Mouse (Mus musculus): ENCODE measurements at regions not wholly inside any gene's neighbourhood (a gene's known extent, or its start where the extent isn't known, plus 50 kb on each side); places are given as distances from the start of the nearest gene placed in this dataset.

DNA sequence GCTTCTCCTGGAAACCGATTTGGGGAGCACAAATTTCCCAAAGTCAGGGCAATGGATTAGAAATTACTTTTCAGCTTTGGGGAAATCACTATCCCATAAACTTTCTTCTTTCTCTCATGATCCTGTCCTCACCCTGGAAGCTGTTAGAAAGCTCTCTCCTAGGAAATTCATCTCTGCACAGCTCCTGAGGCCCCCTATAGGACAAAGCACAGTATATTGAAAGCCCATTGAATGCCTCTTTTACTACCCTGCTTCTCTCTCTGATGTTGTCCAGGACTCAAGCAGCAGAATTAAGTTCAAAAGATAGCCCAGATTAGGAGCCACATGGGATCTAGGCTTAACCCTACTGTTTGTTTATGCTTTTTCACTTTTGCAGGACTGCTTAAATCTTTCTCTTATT lies 139.3 kb upstream of the Rnf219 start:
- WGBS (ENCODE audit: missing documents), result 70% methylated on average over 1 of the region's 1 CpGs
- H3K4me3 ChIP-seq (ENCODE audit: inconsistent target), result no peak overlapping the region
- H3K27ac ChIP-seq, result no peak overlapping the region
- no peaks in the 10 kb centered on the region for H3K79me2 ChIP-seq (ENCODE audit: inconsistent target)
- H3K36me3 ChIP-seq (ENCODE audit: inconsistent target), result no peaks in the 10 kb centered on the region

DNA sequence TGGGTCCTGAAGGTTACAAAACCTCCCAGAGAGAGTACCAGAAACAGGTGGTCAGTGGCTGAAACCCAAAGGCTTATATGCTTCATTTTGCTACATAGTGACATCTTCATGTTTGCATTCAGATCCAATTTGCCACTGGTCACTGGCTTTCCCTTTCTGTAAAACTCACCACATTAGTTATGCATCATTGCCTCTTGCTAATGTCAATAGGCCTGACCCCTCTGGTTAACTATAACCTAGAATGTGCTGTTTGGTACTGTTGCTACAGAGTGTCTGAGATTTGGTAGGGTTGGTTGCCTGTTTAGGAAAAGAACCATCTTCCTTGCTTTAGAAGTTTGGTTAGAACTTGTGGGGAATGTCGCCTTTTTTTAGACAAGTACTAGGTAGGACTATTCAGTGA lies 136.3 kb upstream of the Rnf219 start:
- Histone ChIP-seq H3K36me3 (ENCODE audit: inconsistent target) (no peaks in the 10 kb centered on the region), H3K79me2 (ENCODE audit: inconsistent target) (no peaks in the 10 kb centered on the region), H3K4me3 (ENCODE audit: inconsistent target) (no peak overlapping the region), H3K27ac (no peak overlapping the region)
- 88% methylated on average over 1 of the region's 1 CpGs for whole genome bisulfite sequencing (ENCODE audit: missing documents)

DNA sequence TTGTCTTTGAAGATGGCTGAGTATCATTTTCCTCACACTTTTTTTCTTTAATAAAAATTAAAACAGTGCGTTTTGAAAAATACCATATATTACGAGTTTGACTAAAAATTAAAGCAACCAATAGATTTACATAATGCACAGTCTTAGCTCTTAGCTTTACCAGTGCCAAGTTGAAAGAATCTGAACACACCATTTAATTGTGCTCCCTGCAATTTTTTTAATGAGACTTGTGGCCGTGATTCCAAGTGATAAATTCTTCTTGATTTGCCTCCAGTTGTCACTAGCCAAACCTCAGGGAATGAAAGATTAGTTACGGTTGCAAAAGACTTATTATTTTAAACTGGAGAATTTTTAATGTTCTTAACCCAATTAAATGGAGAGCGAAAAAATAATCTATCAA lies 127.5 kb upstream of the Rnf219 start:
- no peak overlapping the region for H3K4me3 ChIP-seq (ENCODE audit: inconsistent target)
- no peaks in the 10 kb centered on the region for H3K36me3 ChIP-seq (ENCODE audit: inconsistent target)
- H3K27ac ChIP-seq, result no peak overlapping the region
- 88% methylated on average over 5 of the region's 5 CpGs for WGBS (ENCODE audit: missing documents)
- H3K79me2 ChIP-seq (ENCODE audit: inconsistent target), result no peaks in the 10 kb centered on the region

DNA sequence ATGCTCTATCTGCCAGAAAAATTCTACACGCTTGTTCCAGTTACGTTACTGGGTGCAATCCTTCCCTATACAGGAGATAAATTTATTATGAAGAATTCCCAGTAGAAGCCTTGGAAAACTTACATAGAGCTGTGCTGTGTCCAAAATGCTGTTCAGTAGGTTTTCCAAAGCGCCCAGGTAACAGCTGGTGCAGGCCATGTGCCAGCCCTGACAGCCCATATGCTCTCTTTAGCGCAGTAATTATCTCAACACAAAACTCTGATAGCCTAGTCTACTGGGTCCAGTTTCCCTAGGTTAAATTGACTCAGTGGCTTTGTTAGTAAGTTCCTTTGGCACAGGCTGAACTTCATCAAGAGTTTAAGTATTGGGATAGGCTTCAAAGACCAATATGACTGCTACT lies 122.2 kb upstream of the Rnf219 start:
- 87% methylated on average over 4 of the region's 4 CpGs for WGBS (ENCODE audit: missing documents)
- no peaks in the 10 kb centered on the region for H3K79me2 ChIP-seq (ENCODE audit: inconsistent target)
- H3K27ac ChIP-seq, result no peak overlapping the region
- H3K4me3 ChIP-seq (ENCODE audit: inconsistent target), result no peak overlapping the region
- no peaks in the 10 kb centered on the region for H3K36me3 ChIP-seq (ENCODE audit: inconsistent target)

DNA sequence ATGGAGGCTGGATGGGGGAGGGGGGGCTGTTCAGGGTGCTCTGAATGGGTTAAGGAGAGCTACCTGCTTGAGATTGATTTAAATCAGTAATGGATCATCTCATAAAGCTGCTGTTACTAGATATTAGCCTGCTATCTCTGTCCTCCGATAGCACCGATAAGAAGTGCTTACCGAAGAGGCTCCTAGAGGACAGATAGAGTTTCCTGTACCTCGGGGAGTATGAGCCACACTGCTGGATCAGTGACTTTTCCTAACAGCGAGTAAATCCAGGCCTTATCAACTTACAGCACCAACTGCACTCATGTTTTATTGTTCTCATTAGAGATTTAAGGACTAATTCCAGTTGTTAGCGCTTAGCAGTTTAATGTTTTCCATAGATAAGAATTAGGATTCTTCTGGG lies 120.3 kb upstream of the Rnf219 start:
- no peak overlapping the region for H3K4me3 ChIP-seq (ENCODE audit: inconsistent target)
- H3K36me3 ChIP-seq (ENCODE audit: inconsistent target), result no peaks in the 10 kb centered on the region

DNA sequence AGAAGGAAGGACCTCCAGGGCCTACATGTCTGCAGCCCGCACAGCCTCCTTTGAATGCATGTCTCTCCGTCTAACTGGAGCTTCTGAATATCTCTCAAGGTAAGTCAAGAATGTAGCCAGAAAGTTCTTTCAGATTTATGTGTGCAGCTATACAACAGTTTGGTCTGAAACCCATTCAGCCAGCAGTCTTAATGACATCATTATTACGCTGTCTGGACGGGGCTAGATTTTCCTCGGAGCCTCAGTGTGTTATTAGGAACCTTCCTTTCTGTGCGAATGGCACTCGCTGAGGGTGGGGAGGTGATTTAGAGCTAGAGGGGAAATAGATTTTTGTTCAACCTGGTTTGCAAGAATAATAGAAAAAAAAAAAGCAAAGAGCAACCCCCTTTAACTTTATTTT lies 116.9 kb upstream of the Rnf219 start:
- 96% methylated on average over 7 of the region's 7 CpGs for WGBS (ENCODE audit: missing documents)
- no peaks in the 10 kb centered on the region for H3K36me3 ChIP-seq (ENCODE audit: inconsistent target)
- H3K79me2 ChIP-seq (ENCODE audit: inconsistent target), result no peaks in the 10 kb centered on the region
- no peak overlapping the region for H3K4me3 ChIP-seq (ENCODE audit: inconsistent target)
- no peak overlapping the region for H3K27ac ChIP-seq

More for the DNA sequence above, 120.3 kb upstream of the Rnf219 start:
- Histone ChIP-seq H3K79me2 (ENCODE audit: inconsistent target) (no peaks in the 10 kb centered on the region), H3K27ac (no peak overlapping the region)
- 73% methylated on average over 6 of the region's 6 CpGs for WGBS (ENCODE audit: missing documents)

DNA sequence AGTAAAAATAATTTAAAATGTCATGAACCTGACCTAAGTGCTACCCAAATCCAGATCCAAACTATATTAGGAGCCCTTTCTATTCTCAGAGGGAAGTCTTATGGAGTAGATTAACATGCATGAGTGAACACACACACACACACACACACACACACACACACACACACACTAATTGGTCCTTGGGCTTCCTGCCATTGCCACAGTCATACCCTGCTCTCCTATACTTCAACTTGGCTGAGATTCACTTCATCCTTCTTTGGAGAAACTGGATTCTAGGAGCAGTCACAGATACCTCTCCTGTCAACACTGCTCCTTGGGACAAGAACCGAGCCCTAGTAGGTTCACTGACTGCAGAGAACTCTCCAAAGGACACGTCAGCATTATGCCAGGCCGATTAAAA lies 89.0 kb upstream of the Rnf219 start:
- Histone ChIP-seq H3K4me3 (ENCODE audit: inconsistent target) (no peak overlapping the region), H3K27ac (no peak overlapping the region), H3K36me3 (ENCODE audit: inconsistent target) (no peaks in the 10 kb centered on the region), H3K79me2 (ENCODE audit: inconsistent target) (no peaks in the 10 kb centered on the region)
- 74% methylated on average over 3 of the region's 3 CpGs for WGBS (ENCODE audit: missing documents)

DNA sequence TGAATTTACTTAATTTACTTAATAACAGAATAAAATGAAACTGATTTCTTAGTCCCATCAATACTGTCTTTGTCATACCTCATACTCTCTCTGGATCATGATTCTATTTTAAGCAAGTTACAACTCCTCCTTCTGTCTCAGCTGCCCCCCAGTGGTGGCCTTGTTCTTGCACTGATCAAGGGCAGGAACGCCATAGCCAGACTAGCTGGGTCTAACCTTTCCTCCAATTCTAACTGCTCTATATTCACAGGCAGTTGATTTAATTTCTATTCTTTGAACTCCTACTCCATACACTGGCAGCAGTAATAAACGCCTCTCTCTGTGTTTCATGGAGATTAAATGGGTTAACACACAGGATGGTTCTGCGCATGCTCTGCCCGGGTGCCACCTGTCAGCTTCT lies 87.9 kb upstream of the Rnf219 start:
- no peaks in the 10 kb centered on the region for H3K36me3 ChIP-seq (ENCODE audit: inconsistent target)
- no peaks in the 10 kb centered on the region for H3K79me2 ChIP-seq (ENCODE audit: inconsistent target)
- WGBS (ENCODE audit: missing documents), result 78% methylated on average over 4 of the region's 4 CpGs
- no peak overlapping the region for H3K4me3 ChIP-seq (ENCODE audit: inconsistent target)
- H3K27ac ChIP-seq, result no peak overlapping the region

DNA sequence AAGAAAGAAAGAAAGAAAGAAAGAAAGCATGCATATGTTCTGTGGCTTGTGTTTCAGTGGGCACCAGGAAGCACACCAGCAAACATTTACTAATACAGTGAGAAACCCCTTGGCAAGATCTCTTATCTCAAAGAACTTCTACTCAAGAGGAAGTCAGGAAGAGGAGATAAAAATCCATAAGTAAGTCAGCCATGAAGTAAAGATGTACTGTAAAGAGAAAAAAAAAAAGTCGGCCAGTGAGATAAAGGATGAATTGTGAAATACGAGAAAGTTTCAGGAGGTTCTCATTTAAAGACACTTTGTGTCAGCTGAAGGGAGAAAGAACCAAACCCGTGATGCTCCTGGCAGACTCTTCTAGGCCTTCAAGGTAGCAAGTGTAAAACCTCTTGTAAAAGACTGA lies 72.4 kb upstream of the Rnf219 start:
- 29% methylated on average over 3 of the region's 3 CpGs for WGBS (ENCODE audit: missing documents)

More for the DNA sequence above, 72.4 kb upstream of the Rnf219 start:
- H3K36me3 ChIP-seq (ENCODE audit: inconsistent target), result no peaks in the 10 kb centered on the region
- H3K4me3 ChIP-seq (ENCODE audit: inconsistent target), result no peak overlapping the region
- H3K79me2 ChIP-seq (ENCODE audit: inconsistent target), result no peaks in the 10 kb centered on the region
- H3K27ac ChIP-seq, result no peak overlapping the region

All from macrophage (primary cell).